Mouse (Mus musculus) heart, embryonic 15.5 days (tissue): ENCODE data around the gene Scrt2. TPM values are rescaled to one million over a fixed set of nuclear protein-coding genes. Genes with fewer than 3 reads are reported as not detected.

Experiments
- ATAC-seq: fragments of 200-750 bp; cut with Nextera tagmentation; replicated peaks from 2 replicates; pipeline ENCODE4 v1.8.0; 2017; ENCODE audit warnings: low read depth, moderate TSS enrichment; ENCODE audit not compliant: insufficient number of reproducible peaks, insufficient read depth, low FRiP score
- H3K27ac ChIP-seq: fragments of 300-500 bp; sonication (generic); 2 replicates; pipeline ENCODE4 v1.5.1; 2015; ENCODE audit warnings: mild to moderate bottlenecking, inconsistent platforms
- H3K27me3 ChIP-seq: fragments of 300-500 bp; sonication (generic); 2 replicates; pipeline ENCODE4 v1.6.1; 2015; ENCODE audit warnings: inconsistent platforms
- H3K36me3 ChIP-seq: fragments of 300-500 bp; sonication (generic); 2 replicates; pipeline ENCODE4 v1.6.1; 2015; ENCODE audit warnings: mild to moderate bottlenecking, inconsistent platforms
- H3K4me1 ChIP-seq: fragments of 300-500 bp; sonication (generic); replicated peaks from 2 replicates; pipeline ENCODE4 v1.6.1; 2015; ENCODE audit warnings: inconsistent platforms
- H3K4me2 ChIP-seq: fragments of 300-500 bp; sonication (generic); 2 replicates; pipeline ENCODE4 v1.6.1; 2015; ENCODE audit warnings: inconsistent platforms, mild to moderate bottlenecking, moderate library complexity
- H3K4me3 ChIP-seq: fragments of 300-500 bp; sonication (generic); 2 replicates; pipeline ENCODE4 v1.5.1; 2015; ENCODE audit warnings: mild to moderate bottlenecking, inconsistent platforms
- H3K9ac ChIP-seq: fragments of 300-500 bp; sonication (generic); 2 replicates; pipeline ENCODE4 v1.6.1; 2015; ENCODE audit warnings: mild to moderate bottlenecking, inconsistent platforms
- H3K9me3 ChIP-seq: fragments of 300-500 bp; sonication (generic); replicated peaks from 2 replicates; pipeline ENCODE4 v1.6.1; 2016; ENCODE audit warnings: inconsistent platforms
- WGBS: fragments of 180-500 bp; shearing (Covaris S2); methylation state at CpG from one replicate; pipeline ENCODE4 v1.1.7; 2015; ENCODE audit warnings: mixed read lengths; 5-methylcytosine and 5-hydroxymethylcytosine counted together
- polyA plus RNA-seq: library from polyadenylated mRNA; unstranded; fragments of >200 nt; fragmentation: Nextera tagmentation; extraction: Ambion mirVana; gene quantifications from 2 replicates; pipeline ENCODE4 v1.2.1, GENCODE M21; 2015

The Scrt2 gene
- polyA plus RNA-seq, 1 experiment from 2014 or later: not detected

GRCm38 (mm10) chr2:152093356-152093792, 12.0 kb downstream of the Scrt2 start:
- H3K9ac ChIP-seq: 0 out of 2 replicates have a peak overlapping the region, but pooled peaks have one; percentile 31
- under 1% methylated on average over 55 of the region's 60 CpGs for WGBS
- peak overlapping the region; percentile 50 for H3K4me3 ChIP-seq
- no peaks in the 10 kb centered on the region for H3K9me3 ChIP-seq
- no peaks in the 10 kb centered on the region for H3K36me3 ChIP-seq
- no peak overlapping the region for H3K27ac ChIP-seq
- peak; percentile 33; the same call in 1 of the 2 replicates for ATAC-seq
- peaks cover 19% of the 10 kb centered on the region for H3K4me1 ChIP-seq
- H3K4me2 ChIP-seq: peak overlapping the region; percentile 82
- H3K27me3 ChIP-seq: peaks cover 77% of the 10 kb centered on the region

DNA sequence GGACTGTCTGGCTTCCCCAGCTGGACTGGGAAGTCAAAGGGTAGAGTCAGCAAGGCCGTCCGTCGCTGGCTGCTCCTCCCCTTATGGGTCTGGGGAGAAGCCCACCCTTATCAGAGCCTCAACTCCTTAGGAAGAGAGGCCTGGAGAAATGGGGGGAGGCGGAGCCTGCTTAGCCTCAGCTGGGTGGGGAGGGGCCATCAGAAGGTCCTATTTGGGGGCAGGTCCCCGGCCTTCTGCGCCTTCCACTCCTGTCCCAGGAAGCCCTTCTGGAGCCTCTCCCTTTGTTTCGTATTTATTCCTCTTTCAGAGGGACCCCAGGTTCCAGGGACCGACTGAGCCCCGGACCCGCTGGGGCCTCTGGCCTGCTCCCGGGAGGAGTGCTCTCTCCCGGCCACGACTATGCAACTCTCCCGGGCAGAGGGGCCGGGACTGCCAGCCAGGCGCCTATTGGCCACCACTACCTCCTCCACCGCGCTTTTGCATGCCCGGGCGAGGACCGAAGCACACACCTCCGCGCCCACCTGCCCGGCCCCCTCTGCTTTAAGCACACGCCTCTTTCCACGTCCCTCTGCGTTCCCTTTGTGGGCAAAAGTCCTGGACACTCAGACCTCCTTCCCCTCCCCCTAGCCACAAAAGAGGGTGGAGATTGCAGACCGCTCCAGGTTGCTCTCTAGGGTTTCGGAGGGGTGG, 13.7 kb downstream of the Scrt2 start:
- Histone ChIP-seq H3K4me2 (peak overlapping the region; percentile 46), H3K4me1 (peaks cover 19% of the 10 kb centered on the region), H3K9me3 (no peaks in the 10 kb centered on the region), H3K4me3 (peak overlapping the region; percentile 14; the same call in 1 of the 2 replicates), H3K36me3 (no peaks in the 10 kb centered on the region), H3K27me3 (peaks cover 78% of the 10 kb centered on the region), H3K9ac (no peak overlapping the region), H3K27ac (no peak overlapping the region)
- no peak for ATAC-seq
- 9% methylated on average over 29 of the region's 29 CpGs for WGBS

DNA sequence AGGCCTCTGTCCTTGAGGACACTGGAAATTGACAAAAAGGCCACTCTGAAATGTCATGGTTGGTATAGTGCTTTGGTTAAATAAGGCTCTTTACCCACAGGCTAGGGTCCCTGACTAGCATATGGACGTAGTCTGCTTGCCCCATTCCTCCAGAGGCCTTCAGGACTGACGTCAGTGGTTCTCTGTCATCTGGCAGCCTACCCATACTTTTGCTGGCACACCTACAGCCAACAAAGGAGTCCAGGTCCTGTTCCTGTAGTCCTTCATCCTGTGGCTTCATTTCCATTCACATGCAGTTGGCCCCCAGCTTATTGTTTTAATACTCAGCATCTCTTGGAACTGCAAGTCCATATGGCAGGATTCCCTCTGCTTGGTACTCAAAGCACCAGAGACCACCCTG, 15.6 kb downstream of the Scrt2 start:
- Histone ChIP-seq H3K27ac (no peak overlapping the region), H3K4me3 (no peak overlapping the region), H3K4me2 (no peak overlapping the region), H3K36me3 (no peaks in the 10 kb centered on the region), H3K27me3 (peaks cover 73% of the 10 kb centered on the region), H3K4me1 (peaks cover 19% of the 10 kb centered on the region), H3K9me3 (no peaks in the 10 kb centered on the region), H3K9ac (no peak overlapping the region)
- ATAC-seq: no peak
- WGBS: 71% methylated on average over 2 of the region's 2 CpGs

GRCm38 (mm10) chr2:152097916-152098315, 16.6 kb downstream of the Scrt2 start:
- WGBS: 81% methylated on average over 11 of the region's 11 CpGs
- Histone ChIP-seq H3K9me3 (no peaks in the 10 kb centered on the region), H3K4me1 (peaks cover 18% of the 10 kb centered on the region), H3K36me3 (no peaks in the 10 kb centered on the region), H3K4me2 (no peak overlapping the region), H3K27me3 (peaks cover 70% of the 10 kb centered on the region), H3K27ac (no peak overlapping the region), H3K4me3 (no peak overlapping the region), H3K9ac (no peak overlapping the region)
- ATAC-seq: no peak

DNA sequence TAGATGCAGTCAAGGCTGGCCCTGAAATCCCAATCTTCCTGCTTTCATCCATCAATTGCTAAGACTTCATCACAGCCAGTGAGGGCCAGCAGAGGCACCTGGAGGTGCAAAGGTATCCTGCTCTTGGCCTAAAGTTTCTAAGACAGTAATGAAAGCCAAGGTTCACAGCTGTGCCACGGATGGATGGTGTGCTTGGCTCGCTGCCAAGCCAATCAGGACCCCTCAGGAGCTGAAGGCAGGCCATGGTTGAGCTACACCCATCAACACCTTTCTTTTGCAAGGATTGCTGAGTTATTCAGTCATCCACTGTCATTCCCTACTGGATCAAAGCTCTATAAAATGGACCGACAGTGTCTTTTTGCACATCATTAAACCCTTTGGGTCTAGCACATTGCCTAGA, 18.2 kb downstream of the Scrt2 start:
- Histone ChIP-seq H3K4me2 (no peak overlapping the region), H3K27ac (no peak overlapping the region), H3K9ac (no peak overlapping the region), H3K4me3 (no peak overlapping the region), H3K4me1 (peaks cover 7% of the 10 kb centered on the region), H3K9me3 (no peaks in the 10 kb centered on the region), H3K36me3 (no peaks in the 10 kb centered on the region), H3K27me3 (peaks cover 54% of the 10 kb centered on the region)
- no peak for ATAC-seq
- WGBS: 55% methylated on average over 3 of the region's 3 CpGs

GRCm38 (mm10) chr2:152101761-152102160, 20.4 kb downstream of the Scrt2 start:
- Histone ChIP-seq H3K9ac (no peak overlapping the region), H3K4me2 (no peak overlapping the region), H3K4me3 (no peak overlapping the region), H3K36me3 (no peaks in the 10 kb centered on the region), H3K4me1 (peaks cover 7% of the 10 kb centered on the region), H3K27me3 (peaks cover 33% of the 10 kb centered on the region), H3K27ac (no peak overlapping the region), H3K9me3 (no peaks in the 10 kb centered on the region)
- ATAC-seq: no peak
- 68% methylated on average over 13 of the region's 13 CpGs for WGBS

DNA sequence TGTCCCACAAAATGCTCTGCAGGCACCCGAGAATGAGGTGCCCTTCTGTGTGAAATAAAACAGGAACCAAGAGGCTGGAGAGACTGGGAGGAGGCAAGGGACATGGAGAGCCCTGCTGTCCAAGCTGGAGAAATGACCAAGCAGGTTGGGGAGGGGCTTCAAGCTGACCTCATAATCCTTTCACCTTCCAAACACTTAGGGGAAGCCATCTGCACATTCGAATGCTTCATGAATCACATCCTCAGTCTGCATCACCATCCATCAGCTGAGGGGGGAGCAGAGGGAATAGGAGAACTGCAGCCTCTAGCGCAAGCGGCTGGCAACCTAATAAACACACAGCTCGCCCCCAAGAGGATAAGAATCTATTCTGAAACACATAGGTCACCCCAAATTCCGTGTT, 21.0 kb downstream of the Scrt2 start:
- Histone ChIP-seq H3K36me3 (no peaks in the 10 kb centered on the region), H3K4me2 (no peak overlapping the region), H3K27me3 (peaks cover 28% of the 10 kb centered on the region), H3K9ac (no peak overlapping the region), H3K4me1 (peaks cover 7% of the 10 kb centered on the region), H3K4me3 (no peak overlapping the region), H3K27ac (no peak overlapping the region), H3K9me3 (no peaks in the 10 kb centered on the region)
- no peak for ATAC-seq
- WGBS: 61% methylated on average over 6 of the region's 6 CpGs

- Histone ChIP-seq H3K4me1 (peaks cover 12% of the 10 kb centered on the region), H3K36me3 (no peaks in the 10 kb centered on the region), H3K27ac (no peak overlapping the region), H3K9me3 (no peaks in the 10 kb centered on the region), H3K4me3 (peak overlapping the region; percentile 68), H3K27me3 (peaks cover 19% of the 10 kb centered on the region), H3K4me2 (peak overlapping the region; percentile 88), H3K9ac (peak overlapping the region; percentile 71)
- 19% methylated on average over 17 of the region's 17 CpGs for WGBS
- ATAC-seq: peak; percentile 15; the same call in 1 of the 2 replicates
Measured at GRCm38 (mm10) chr2:152104711-152105317, 23.5 kb downstream of the Scrt2 start.

GRCm38 (mm10) chr2:152105318-152106224, 24.2 kb downstream of the Scrt2 start, which contains the start of gene Srxn1:
TSS of gene Srxn1 (plus strand) at chr2:152105516.
- Histone ChIP-seq H3K36me3 (no peaks in the 10 kb centered on the region), H3K4me2 (peak within 1 kb of the TSS; percentile 88), H3K9me3 (no peaks in the 10 kb centered on the region), H3K4me3 (peak within 1 kb of the TSS; percentile 68), H3K27ac (0 out of 2 replicates have a peak within 1 kb of the TSS, but pooled peaks have one; percentile 28), H3K9ac (peak within 1 kb of the TSS; percentile 71), H3K4me1 (peaks cover 12% of the 10 kb centered on the region), H3K27me3 (peaks cover 13% of the 10 kb centered on the region)
- WGBS: 1% methylated on average over 84 of the region's 84 CpGs
- peak; percentile 85 for ATAC-seq

DNA sequence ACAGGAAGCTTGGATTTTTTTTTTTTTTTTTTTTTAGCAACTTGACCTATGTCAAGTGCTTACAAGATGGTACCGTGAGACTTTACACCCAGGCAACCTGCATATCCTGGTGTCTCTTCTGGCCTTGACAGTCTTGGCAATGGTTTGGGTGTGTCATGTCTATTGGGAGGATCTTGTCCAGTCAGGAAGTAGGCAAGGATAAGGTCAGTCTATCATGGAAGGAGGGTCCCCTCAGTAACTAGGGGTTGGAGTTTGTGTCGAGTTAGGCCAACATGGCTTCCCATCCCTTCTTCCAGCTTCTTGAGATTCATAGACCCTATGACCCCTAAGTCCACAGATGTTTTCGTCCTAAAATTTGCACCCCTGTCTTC, 24.9 kb downstream of the Scrt2 start:
- Histone ChIP-seq H3K9ac (peak overlapping the region; percentile 71; the same call in 1 of the 2 replicates), H3K27me3 (peaks cover 13% of the 10 kb centered on the region; the same call in 1 of the 2 replicates), H3K27ac (no peak overlapping the region), H3K9me3 (no peaks in the 10 kb centered on the region), H3K36me3 (no peaks in the 10 kb centered on the region), H3K4me3 (peak overlapping the region; percentile 68), H3K4me1 (peaks cover 13% of the 10 kb centered on the region), H3K4me2 (peak overlapping the region; percentile 88)
- no peak for ATAC-seq
- 77% methylated on average over 3 of the region's 3 CpGs for WGBS

DNA sequence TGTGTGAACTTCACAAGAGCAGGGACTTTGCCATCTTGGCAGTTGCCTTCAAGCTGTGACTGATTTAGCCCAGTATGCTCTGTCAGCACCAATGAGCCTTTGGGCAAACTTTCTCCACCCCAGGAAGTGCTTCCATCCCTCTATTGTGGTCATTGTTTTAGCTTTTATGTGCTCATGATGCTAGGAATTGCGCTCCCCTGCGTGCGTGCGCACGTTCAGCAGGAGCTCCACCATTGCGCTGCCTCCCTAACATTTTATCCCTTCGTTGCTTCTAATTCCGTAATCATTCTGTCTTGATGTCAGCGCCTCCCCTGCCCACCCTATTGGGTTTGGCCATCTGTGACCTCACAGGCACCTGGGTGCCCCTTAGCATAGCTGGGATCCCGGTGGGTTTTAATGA, 25.3 kb downstream of the Scrt2 start:
- Histone ChIP-seq H3K9me3 (no peaks in the 10 kb centered on the region), H3K27me3 (peaks cover 10% of the 10 kb centered on the region; the same call in 1 of the 2 replicates), H3K9ac (no peak overlapping the region), H3K36me3 (no peaks in the 10 kb centered on the region), H3K4me3 (no peak overlapping the region), H3K4me2 (peak overlapping the region; percentile 88; the same call in 1 of the 2 replicates), H3K27ac (no peak overlapping the region), H3K4me1 (peaks cover 17% of the 10 kb centered on the region)
- ATAC-seq: no peak
- WGBS: 94% methylated on average over 10 of the region's 10 CpGs
